Mouse (Mus musculus): ENCODE measurements around the gene Krt80. TPM values are rescaled to one million over a fixed set of nuclear protein-coding genes. Genes with fewer than 3 reads are reported as not detected.

Krt80 gene
- total and polyA plus RNA-seq, 3 experiments, result 0.20 TPM; not detected in 2

- Histone ChIP-seq H3K4me2 (ENCODE audit: insufficient read depth, low read depth, poor library complexity, severe bottlenecking) (no peak overlapping the region), H3K4me3 (replicated peaks in 1 of 3; ENCODE audit: low read depth in 2 of 3, low read length in 2 of 3, poor library complexity in 1 of 3) (no peak overlapping the region), H3K4me1 (ENCODE audit: control insufficient read depth in 1 of 2, insufficient read depth in 2 of 2) (no peaks in the 10 kb centered on the region), H3K27me3 (replicated peaks) (peaks cover 21% of the 10 kb centered on the region), H3K27ac (ENCODE audit: insufficient read depth, low read depth) (no peak overlapping the region), H3K36me3 (replicated peaks in 1 of 2; ENCODE audit: control insufficient read depth in 1 of 2, insufficient read depth in 1 of 2, low read length in 1 of 2) (no peaks in the 10 kb centered on the region), H3K9ac (ENCODE audit: insufficient read depth, low read depth) (no peak overlapping the region), H3K79me2 (replicated peaks; ENCODE audit: control insufficient read depth, extremely low read depth, insufficient read depth, poor library complexity, severe bottlenecking) (no peaks in the 10 kb centered on the region), H3K9me3 (replicated peaks; ENCODE audit: low read length) (peaks cover 8% of the 10 kb centered on the region)
- no peak for DNase-seq (ENCODE audit: extremely low read depth)
- TF ChIP-seq ZNF384 (IDR thresholded peaks at IDR 0.05; ENCODE audit: low read depth, low read length), result no peak
- TF ChIP-seq MXI1 (IDR thresholded peaks at IDR 0.05; ENCODE audit: low read depth, low read length), result no peak
- no peak for TF ChIP-seq ZC3H11A (IDR thresholded peaks at IDR 0.05; ENCODE audit: low read depth, low read length)
- TF ChIP-seq TCF12 (IDR thresholded peaks at IDR 0.05; ENCODE audit: low read depth, low read length), result no peak
- no peak for TF ChIP-seq KAT2A (IDR thresholded peaks at IDR 0.05; ENCODE audit: insufficient replicate concordance, low read length)
- no peak for TF ChIP-seq SIN3A (IDR thresholded peaks at IDR 0.05; ENCODE audit: low read length)
- TF ChIP-seq UBTF (IDR thresholded peaks at IDR 0.05; ENCODE audit: low read depth, low read length), result no peak
- no peak for TF ChIP-seq MAFK (IDR thresholded peaks at IDR 0.05; ENCODE audit: insufficient replicate concordance, low read length)
- no peak for TF ChIP-seq E2F4 (IDR thresholded peaks at IDR 0.05; ENCODE audit: insufficient replicate concordance, low read depth, low read length)
- no peak for TF ChIP-seq RAD21 (IDR thresholded peaks at IDR 0.05; ENCODE audit: low read depth, low read length)
- no peak for TF ChIP-seq ZMIZ1 (IDR thresholded peaks at IDR 0.05; ENCODE audit: low read depth, low read length)
- in situ Hi-C loops (cut with MboI; ENCODE audit: low pct_ligation_motif_present, low pct_unique_long_range_greater_than_20kb, low sequenced_read_pairs) (no loop called here), dilution Hi-C loops (cut with MboI; ENCODE audit: extremely low pct_ligation_motif_present, extremely low pct_unique_long_range_greater_than_20kb, low sequenced_read_pairs) (no loop called here)
These were observed 66.1 kb downstream of the Krt80 start for GRCm38 (mm10) chr15:101303830-101304229.

GRCm38 (mm10) chr15:101302201-101302600, 67.8 kb downstream of the Krt80 start:
- Histone ChIP-seq H3K9me3 (replicated peaks; ENCODE audit: low read length) (peaks cover 8% of the 10 kb centered on the region), H3K36me3 (replicated peaks in 1 of 2; ENCODE audit: control insufficient read depth in 1 of 2, insufficient read depth in 1 of 2, low read length in 1 of 2) (no peaks in the 10 kb centered on the region), H3K4me3 (replicated peaks in 1 of 3; ENCODE audit: low read depth in 2 of 3, low read length in 2 of 3, poor library complexity in 1 of 3) (no peak overlapping the region), H3K79me2 (replicated peaks; ENCODE audit: control insufficient read depth, extremely low read depth, insufficient read depth, poor library complexity, severe bottlenecking) (no peaks in the 10 kb centered on the region), H3K27ac (ENCODE audit: insufficient read depth, low read depth) (no peak overlapping the region), H3K4me2 (ENCODE audit: insufficient read depth, low read depth, poor library complexity, severe bottlenecking) (no peak overlapping the region), H3K27me3 (replicated peaks) (peaks cover 14% of the 10 kb centered on the region), H3K9ac (ENCODE audit: insufficient read depth, low read depth) (no peak overlapping the region), H3K4me1 (ENCODE audit: control insufficient read depth in 1 of 2, insufficient read depth in 2 of 2) (no peaks in the 10 kb centered on the region)
- DNase-seq (ENCODE audit: extremely low read depth), result no peak
- dilution Hi-C loops (cut with MboI; ENCODE audit: extremely low pct_ligation_motif_present, extremely low pct_unique_long_range_greater_than_20kb, low sequenced_read_pairs) (no loop called here), in situ Hi-C loops (cut with MboI; ENCODE audit: low pct_ligation_motif_present, low pct_unique_long_range_greater_than_20kb, low sequenced_read_pairs) (no loop called here)
- TF ChIP-seq TCF12 (IDR thresholded peaks at IDR 0.05; ENCODE audit: low read depth, low read length) (no peak), ZMIZ1 (IDR thresholded peaks at IDR 0.05; ENCODE audit: low read depth, low read length) (no peak), SIN3A (IDR thresholded peaks at IDR 0.05; ENCODE audit: low read length) (no peak), CTCF (conservative IDR thresholded peaks at IDR 0.05 in 1 of 2, IDR thresholded peaks at IDR 0.05 in 1 of 2; ENCODE audit: low read depth in 2 of 2, low read length in 2 of 2) (no peak)

GRCm38 (mm10) chr15:101300128-101300527, 69.8 kb downstream of the Krt80 start:
- Histone ChIP-seq H3K9me3 (replicated peaks; ENCODE audit: low read length) (peaks cover 6% of the 10 kb centered on the region), H3K4me2 (ENCODE audit: insufficient read depth, low read depth, poor library complexity, severe bottlenecking) (no peak overlapping the region), H3K9ac (ENCODE audit: insufficient read depth, low read depth) (no peak overlapping the region), H3K79me2 (replicated peaks; ENCODE audit: control insufficient read depth, extremely low read depth, insufficient read depth, poor library complexity, severe bottlenecking) (no peaks in the 10 kb centered on the region), H3K4me3 (replicated peaks in 1 of 3; ENCODE audit: low read depth in 2 of 3, low read length in 2 of 3, poor library complexity in 1 of 3) (no peak overlapping the region), H3K27ac (ENCODE audit: insufficient read depth, low read depth) (no peak overlapping the region), H3K36me3 (replicated peaks in 1 of 2; ENCODE audit: control insufficient read depth in 1 of 2, insufficient read depth in 1 of 2, low read length in 1 of 2) (peaks cover 0 to 4% of the 10 kb centered on the region in 2 experiments), H3K4me1 (ENCODE audit: control insufficient read depth in 1 of 2, insufficient read depth in 2 of 2) (0 out of 4 replicates have a peak, but pooled peaks cover 0 to 3% of the 10 kb centered on the region in 2 experiments), H3K27me3 (replicated peaks) (peaks cover 5% of the 10 kb centered on the region)
- DNase-seq (ENCODE audit: extremely low read depth), result no peak
- in situ Hi-C loops (cut with MboI; ENCODE audit: low pct_ligation_motif_present, low pct_unique_long_range_greater_than_20kb, low sequenced_read_pairs) (no loop called here), dilution Hi-C loops (cut with MboI; ENCODE audit: extremely low pct_ligation_motif_present, extremely low pct_unique_long_range_greater_than_20kb, low sequenced_read_pairs) (no loop called here)
- TF ChIP-seq CHD1 (IDR thresholded peaks at IDR 0.05; ENCODE audit: low read depth, low read length) (no peak), POLR2AphosphoS2 (IDR thresholded peaks at IDR 0.05; ENCODE audit: low read depth, low read length) (no peak)
